Mouse (Mus musculus) left cerebral cortex, postnatal 10 days (tissue): ENCODE results near the gene Zfp992. TPM values are rescaled to one million over a fixed set of nuclear protein-coding genes. Genes with fewer than 3 reads are reported as not detected.
A peak's percentile ranks its signal among the peaks of the same experiment; 100 is the strongest.
"Not testable (repeated sequence)": the region's sequence is repeated elsewhere in the genome, so short reads cannot be mapped to it uniquely, and the experiment has no call there.

Source experiments
- DNase-seq, 2 experiments: peaks; one replicate each; pipeline ENCODE4 v3.0.0; 2021 to 2022; ENCODE audit warnings: low spot score in 2 of 2, mixed read lengths in 1 of 2; ENCODE audit errors: extremely low spot score in 1 of 2
- intact Hi-C: fragments of 180-260 bp; cut with DNase I; formaldehyde crosslinking; loops from one replicate; pipeline ENCODE4 v1.15.1; 2025
- total RNA-seq, 2 experiments: library from RNA; stranded (reverse); gene quantifications; 2 replicates each; pipeline ENCODE4 v1.2.3; 2021

Gene Zfp992
- total RNA-seq, result 1 to 10 TPM; 5.9 to 8.1 TPM

- intact Hi-C loops, DNase-seq: not testable (repeated sequence)
These were observed at the start of gene Zfp992 for GRCm38 (mm10) chr4:146448950-146449349. Gene Zfp992, plus strand, starts transcription at chr4:146449023.

GRCm38 (mm10) chr4:146429467-146429866 lies 19.4 kb upstream of the Zfp992 start:
- intact Hi-C loops, DNase-seq: not testable (repeated sequence)

- intact Hi-C loops, DNase-seq: not testable (repeated sequence)
These were observed 17.9 kb upstream of the Zfp992 start for GRCm38 (mm10) chr4:146430876-146431275.

- DNase-seq, intact Hi-C loops: not testable (repeated sequence)
These were observed 13.3 kb upstream of the Zfp992 start for GRCm38 (mm10) chr4:146435539-146435938.

- intact Hi-C loops, DNase-seq: not testable (repeated sequence)
These were observed 11.6 kb upstream of the Zfp992 start for GRCm38 (mm10) chr4:146437256-146437655.

- DNase-seq, intact Hi-C loops: not testable (repeated sequence)
These were observed 4.5 kb upstream of the Zfp992 start for GRCm38 (mm10) chr4:146444345-146444744.

- intact Hi-C loops, DNase-seq: not testable (repeated sequence)
These were observed 3.7 kb upstream of the Zfp992 start for GRCm38 (mm10) chr4:146445121-146445520.

- intact Hi-C loops, DNase-seq: not testable (repeated sequence)
These were observed 2.7 kb upstream of the Zfp992 start for GRCm38 (mm10) chr4:146446135-146446534.

- intact Hi-C loops, DNase-seq: not testable (repeated sequence)
These were observed 1.8 kb upstream of the Zfp992 start for GRCm38 (mm10) chr4:146447016-146447415.

GRCm38 (mm10) chr4:146449711-146450110 lies 888 bp downstream of the Zfp992 start:
- intact Hi-C loops, result not testable (repeated sequence)

GRCm38 (mm10) chr4:146452576-146452975 lies 3.8 kb downstream of the Zfp992 start:
- intact Hi-C loops, DNase-seq: not testable (repeated sequence)

More at GRCm38 (mm10) chr4:146449711-146450110, 888 bp downstream of the Zfp992 start:
- not testable (repeated sequence) for DNase-seq

- intact Hi-C loops, DNase-seq: not testable (repeated sequence)
These were observed 5.3 kb downstream of the Zfp992 start for GRCm38 (mm10) chr4:146454170-146454569.

- intact Hi-C loops, result no loop called here
These were observed 6.1 kb downstream of the Zfp992 start for GRCm38 (mm10) chr4:146454896-146455295.

GRCm38 (mm10) chr4:146455321-146455721 lies 6.5 kb downstream of the Zfp992 start:
- intact Hi-C loops, result no loop called here
- peak in 1 of 2 experiments; percentile 45 for DNase-seq

More at GRCm38 (mm10) chr4:146454896-146455295, 6.1 kb downstream of the Zfp992 start:
- peak in 1 of 2 experiments; percentile 34 for DNase-seq

- intact Hi-C loops, result no loop called here
- DNase-seq, result no peak
These were observed 7.4 kb downstream of the Zfp992 start for GRCm38 (mm10) chr4:146456061-146456726.

GRCm38 (mm10) chr4:146457126-146457525 lies 8.3 kb downstream of the Zfp992 start:
- intact Hi-C loops, result no loop called here
- no peak for DNase-seq

- intact Hi-C loops, result no loop called here
- no peak for DNase-seq
These were observed 8.9 kb downstream of the Zfp992 start for GRCm38 (mm10) chr4:146457720-146458119.

- DNase-seq, intact Hi-C loops: not testable (repeated sequence)
These were observed 11.0 kb downstream of the Zfp992 start for GRCm38 (mm10) chr4:146459822-146460221.

- peak in 1 of 2 experiments; percentile 47 for DNase-seq
- intact Hi-C loops, result not testable (repeated sequence)
These were observed 11.9 kb downstream of the Zfp992 start for GRCm38 (mm10) chr4:146460685-146461084.

GRCm38 (mm10) chr4:146463649-146464351 lies 15.0 kb downstream of the Zfp992 start:
- DNase-seq, intact Hi-C loops: not testable (repeated sequence)
